Mouse (Mus musculus) left cerebral cortex, postnatal 4 days (tissue): ENCODE measurements at regions not wholly inside any gene's neighbourhood (a gene's known extent, or its start where the extent isn't known, plus 50 kb on each side); places are given as distances from the start of the nearest gene placed in this dataset.

Experiments used
- DNase-seq: peaks from one replicate; pipeline ENCODE4 v3.0.0-alpha.2; 2022
- intact Hi-C: fragments of 180-260 bp; cut with DNase I; formaldehyde crosslinking; loops from one replicate; pipeline ENCODE4 v1.15.1; 2025

- intact Hi-C loops, result no loop called here
- DNase-seq, result no peak
These were observed 130.2 kb downstream of the Gm10283 start for GRCm38 (mm10) chr8:60372681-60373398.

- no peak for DNase-seq
- intact Hi-C loops, result no loop called here
These were observed 154.7 kb downstream of the Gm10283 start for GRCm38 (mm10) chr8:60348291-60348690.

DNA sequence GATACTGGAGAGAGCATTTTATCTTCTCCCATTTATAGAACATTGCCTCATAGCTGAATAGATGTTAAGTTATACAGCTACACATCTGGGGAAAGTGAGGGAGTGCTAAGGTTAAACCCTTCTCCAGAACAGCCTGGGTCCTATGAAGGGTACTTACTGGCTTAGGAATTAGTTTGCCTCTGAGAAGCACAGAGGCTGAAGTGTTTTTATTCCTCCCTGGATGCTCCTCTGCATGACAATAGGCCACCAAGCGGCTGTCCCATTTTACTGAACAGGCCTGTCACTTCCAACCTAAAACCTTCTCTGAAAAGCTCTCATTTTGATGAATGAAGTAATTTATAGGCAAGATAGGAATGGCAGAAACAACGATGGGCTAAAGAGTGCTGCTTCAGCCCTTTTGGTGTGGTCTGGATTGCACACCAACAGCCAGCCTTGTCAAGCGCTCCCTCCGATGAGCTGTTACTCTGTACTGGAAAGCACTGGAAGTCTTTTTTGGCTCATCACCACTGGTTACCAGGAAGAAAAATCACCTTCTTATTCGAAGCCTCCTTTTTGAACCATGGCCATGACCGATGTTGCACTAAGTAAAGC, 157.1 kb downstream of the Gm10283 start:
- intact Hi-C loops, result no loop called here
- DNase-seq, result no peak

- intact Hi-C loops, result no loop called here
- no peak for DNase-seq
These were observed 187.5 kb downstream of the Gm10283 start for GRCm38 (mm10) chr8:60315478-60315877.

DNA sequence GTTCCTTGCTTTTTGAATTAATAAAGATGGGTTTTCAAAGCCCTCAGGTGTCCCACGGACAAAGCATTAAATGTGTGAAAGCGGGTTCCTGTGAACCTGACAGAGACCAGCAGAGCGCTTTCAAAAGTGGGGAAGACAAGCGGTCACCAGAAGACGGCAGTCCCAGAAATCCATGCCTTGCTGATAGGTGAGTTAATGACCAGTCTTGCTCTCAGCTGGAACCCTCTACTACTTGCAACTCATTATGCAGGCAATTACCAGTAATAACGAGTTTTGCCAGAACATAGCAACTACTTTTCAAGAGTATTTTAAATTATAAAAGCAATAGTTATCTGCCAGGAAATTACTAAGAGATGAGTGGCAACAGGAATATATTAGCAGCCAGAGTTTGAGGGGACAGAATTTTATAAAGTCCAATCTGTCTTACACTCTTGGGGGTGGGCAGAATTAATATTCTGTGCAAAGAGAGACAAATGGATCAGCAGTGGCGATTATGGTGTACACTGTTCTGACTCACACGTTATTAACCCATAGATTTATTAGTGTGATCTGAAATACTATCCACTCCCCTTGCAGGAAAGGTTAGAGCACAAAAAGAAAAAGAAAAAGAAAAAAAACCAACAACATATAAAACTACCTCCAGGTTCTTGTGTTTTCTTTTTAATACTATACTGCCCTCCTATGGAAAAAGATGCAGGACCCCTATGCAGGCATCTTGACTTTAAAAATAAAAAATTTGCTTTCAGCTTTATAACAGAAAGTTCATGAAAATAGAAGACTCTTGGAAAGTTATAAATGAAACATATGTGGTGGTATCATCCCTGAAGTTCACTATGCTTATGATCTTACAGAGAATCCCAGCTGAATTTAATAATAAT, 188.8 kb downstream of the Gm10283 start:
- intact Hi-C loops, result no loop called here

DNA sequence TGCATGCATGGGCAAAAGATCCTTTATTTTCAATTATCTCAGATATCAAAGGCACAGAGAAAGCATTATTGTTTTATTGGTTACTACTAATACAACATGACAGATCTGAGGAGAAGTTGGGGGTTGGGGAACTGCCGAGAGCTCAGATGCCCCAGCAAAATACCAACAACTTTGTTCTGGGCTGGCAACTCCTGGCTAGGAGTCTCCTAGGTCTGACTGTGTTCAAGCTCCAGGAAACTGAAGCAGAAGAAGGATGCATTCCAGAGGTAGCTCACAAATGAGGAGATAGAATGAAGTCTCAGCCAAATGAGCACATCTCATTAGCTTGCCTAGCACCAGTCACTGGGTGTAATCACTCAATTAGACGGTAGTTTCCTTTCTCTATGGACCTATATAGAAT, 192.9 kb downstream of the Gm10283 start:
- DNase-seq, result no peak
- intact Hi-C loops, result no loop called here

More for the DNA sequence above, 188.8 kb downstream of the Gm10283 start:
- no peak for DNase-seq

- no peak for DNase-seq
These were observed 201.7 kb downstream of the Gm10283 start for GRCm38 (mm10) chr8:60301282-60301681.

DNA sequence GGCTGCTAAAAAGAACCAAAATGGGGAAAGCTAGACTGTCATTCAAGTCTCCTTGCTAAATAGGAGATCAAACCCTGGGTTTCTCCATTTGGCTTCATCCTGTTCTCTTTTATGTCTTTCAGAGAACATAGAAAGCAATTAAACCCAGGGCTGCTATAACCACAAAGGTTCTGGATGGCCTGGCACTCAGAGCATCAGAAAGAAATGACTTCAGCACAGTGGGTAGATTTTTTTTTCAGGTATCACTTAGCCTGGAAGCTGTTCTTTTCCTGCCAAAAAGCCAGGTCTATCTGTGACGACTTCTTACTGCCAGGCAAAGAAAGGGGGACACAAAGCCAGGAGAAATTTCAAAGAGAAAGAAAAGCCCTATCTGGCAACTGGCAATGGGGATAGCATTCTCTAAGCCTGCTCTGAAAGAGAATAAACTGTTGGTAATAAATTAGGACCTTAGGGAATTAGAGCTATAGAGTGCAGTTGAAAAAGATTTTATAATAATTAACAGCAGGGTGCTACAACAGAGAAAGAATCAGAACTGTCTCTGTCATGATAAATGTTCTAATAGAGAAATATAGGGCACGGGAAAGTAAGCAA, 225.7 kb downstream of the Gm10283 start:
- intact Hi-C loops, result no loop called here
- no peak for DNase-seq

More at GRCm38 (mm10) chr8:60301282-60301681, 201.7 kb downstream of the Gm10283 start:
- intact Hi-C loops, result no loop called here

- intact Hi-C loops, result no loop called here
These were observed 252.7 kb downstream of the Gm10283 start for GRCm38 (mm10) chr8:60250341-60250740.

DNA sequence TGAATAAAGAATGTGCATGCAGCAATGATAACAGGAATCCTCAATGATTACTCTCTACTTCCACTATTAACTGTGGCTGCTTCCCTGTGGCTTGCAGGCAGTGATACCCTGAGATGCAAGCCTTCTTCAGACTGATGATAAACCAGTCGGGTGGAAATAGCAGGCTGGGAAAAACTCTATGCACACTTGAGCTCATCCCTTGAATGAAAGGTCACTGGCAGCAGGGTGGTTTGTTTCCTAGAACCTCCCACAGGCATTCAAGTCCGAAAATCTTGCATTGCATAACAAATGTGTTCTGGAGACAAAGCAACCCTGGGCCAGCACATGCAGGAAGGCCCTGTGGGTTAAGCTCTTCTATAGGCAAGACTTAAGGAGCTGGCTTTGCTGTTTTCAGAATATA, 253.3 kb downstream of the Gm10283 start:
- DNase-seq, result no peak
- intact Hi-C loops, result no loop called here

More at GRCm38 (mm10) chr8:60250341-60250740, 252.7 kb downstream of the Gm10283 start:
- no peak for DNase-seq

DNA sequence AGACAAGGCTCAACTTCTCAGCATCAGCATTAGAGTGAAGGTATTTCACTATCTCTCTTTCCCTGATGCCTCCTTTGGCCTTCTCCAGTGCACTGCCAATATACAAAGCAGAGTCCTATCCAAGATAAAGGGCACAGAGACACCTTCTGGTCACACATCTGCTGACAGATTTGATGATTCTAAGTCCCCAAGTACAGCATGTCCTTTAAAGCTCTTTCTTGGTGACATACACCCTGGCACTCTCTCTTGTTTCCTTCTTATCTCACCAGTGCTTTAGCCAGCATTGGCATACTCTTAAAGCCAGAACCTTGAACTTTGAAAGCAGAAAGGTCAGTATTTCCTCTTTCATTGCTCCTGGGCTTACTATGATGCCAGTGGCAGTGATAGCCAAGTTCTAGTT, 255.4 kb downstream of the Gm10283 start:
- intact Hi-C loops, result no loop called here

GRCm38 (mm10) chr8:60241366-60241765, 261.6 kb downstream of the Gm10283 start:
- intact Hi-C loops, result no loop called here
- no peak for DNase-seq

More for the DNA sequence above, 255.4 kb downstream of the Gm10283 start:
- no peak for DNase-seq

DNA sequence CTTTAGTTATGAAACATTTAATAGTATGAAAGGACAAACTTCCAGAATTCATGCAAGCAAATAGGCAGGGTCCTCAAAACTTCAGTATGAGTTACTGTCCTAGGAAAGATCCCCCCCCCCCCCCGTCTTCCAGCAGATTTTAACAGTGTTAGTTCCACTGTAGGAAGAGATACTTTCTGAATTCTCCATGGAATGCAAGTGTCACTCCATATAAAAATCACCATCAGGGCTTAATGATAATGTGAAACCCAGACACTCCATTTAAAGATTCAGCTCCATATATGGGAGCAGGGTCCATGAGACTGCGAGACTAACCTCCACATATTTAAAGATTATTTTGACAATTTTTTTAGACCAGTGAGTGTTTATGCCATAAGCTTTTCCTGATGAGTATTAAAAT, 282.1 kb downstream of the Gm10283 start:
- intact Hi-C loops, result loop anchor here (2.0 kb wide), 1 partner anchor 44 kb away; no protein-coding TSS in a partner anchor
- no peak for DNase-seq

- DNase-seq, result no peak
- intact Hi-C loops, result no loop called here
These were observed 307.4 kb downstream of the Gm10283 start for GRCm38 (mm10) chr8:60195641-60196040.

GRCm38 (mm10) chr8:60167716-60168272, 335.2 kb downstream of the Gm10283 start:
- no peak for DNase-seq
- intact Hi-C loops, result no loop called here
